Mouse (Mus musculus) heart, embryonic 13.5 days (tissue): ENCODE measurements around the gene Ccdc182. TPM values are rescaled to one million over a fixed set of nuclear protein-coding genes. Genes with fewer than 3 reads are reported as not detected.

ENCODE experiments used
- ATAC-seq: fragments of 200-750 bp; cut with Nextera tagmentation; 2 replicates; pipeline ENCODE4 v1.8.0; 2017; ENCODE audit warnings: moderate TSS enrichment; ENCODE audit not compliant: insufficient number of reproducible peaks, low FRiP score, low TSS enrichment; ENCODE audit errors: extremely low read depth
- H3K27ac ChIP-seq: fragments of 300-500 bp; sonication (generic); replicated peaks from 2 replicates; pipeline ENCODE4 v1.5.1; 2015; ENCODE audit warnings: moderate library complexity, mild to moderate bottlenecking, inconsistent platforms
- H3K27me3 ChIP-seq: fragments of 300-500 bp; sonication (generic); replicated peaks from 2 replicates; pipeline ENCODE4 v1.6.1; 2015; ENCODE audit warnings: mild to moderate bottlenecking, inconsistent platforms
- H3K36me3 ChIP-seq: fragments of 300-500 bp; sonication (generic); 2 replicates; pipeline ENCODE4 v1.6.1; 2015; ENCODE audit warnings: mild to moderate bottlenecking, inconsistent platforms
- H3K4me1 ChIP-seq: fragments of 300-500 bp; sonication (generic); 2 replicates; pipeline ENCODE4 v1.6.1; 2015; ENCODE audit warnings: inconsistent platforms
- H3K4me2 ChIP-seq: fragments of 300-500 bp; sonication (generic); 2 replicates; pipeline ENCODE4 v1.6.1; 2015; ENCODE audit warnings: inconsistent platforms, mild to moderate bottlenecking, moderate library complexity
- H3K4me3 ChIP-seq: fragments of 300-500 bp; sonication (generic); 2 replicates; pipeline ENCODE4 v1.5.1; 2015; ENCODE audit warnings: moderate library complexity, mild to moderate bottlenecking, inconsistent platforms
- H3K9ac ChIP-seq: fragments of 300-500 bp; sonication (generic); 2 replicates; pipeline ENCODE4 v1.6.1; 2015; ENCODE audit warnings: inconsistent platforms, mild to moderate bottlenecking, moderate library complexity
- H3K9me3 ChIP-seq: fragments of 300-500 bp; sonication (generic); 2 replicates; pipeline ENCODE4 v1.6.1; 2016; ENCODE audit warnings: inconsistent platforms
- WGBS: fragments of 180-500 bp; shearing (Covaris S2); methylation state at CpG from one replicate; pipeline ENCODE4 v1.1.7; 2015; ENCODE audit warnings: mixed read lengths; 5-methylcytosine and 5-hydroxymethylcytosine counted together
- polyA plus RNA-seq: library from polyadenylated mRNA; unstranded; fragments of >200 nt; fragmentation: Nextera tagmentation; extraction: Ambion mirVana; gene quantifications from 2 replicates; pipeline ENCODE4 v1.2.1, GENCODE M21; 2015

Ccdc182 gene
- polyA plus RNA-seq, 1 experiment from 2014 or later: not detected

DNA sequence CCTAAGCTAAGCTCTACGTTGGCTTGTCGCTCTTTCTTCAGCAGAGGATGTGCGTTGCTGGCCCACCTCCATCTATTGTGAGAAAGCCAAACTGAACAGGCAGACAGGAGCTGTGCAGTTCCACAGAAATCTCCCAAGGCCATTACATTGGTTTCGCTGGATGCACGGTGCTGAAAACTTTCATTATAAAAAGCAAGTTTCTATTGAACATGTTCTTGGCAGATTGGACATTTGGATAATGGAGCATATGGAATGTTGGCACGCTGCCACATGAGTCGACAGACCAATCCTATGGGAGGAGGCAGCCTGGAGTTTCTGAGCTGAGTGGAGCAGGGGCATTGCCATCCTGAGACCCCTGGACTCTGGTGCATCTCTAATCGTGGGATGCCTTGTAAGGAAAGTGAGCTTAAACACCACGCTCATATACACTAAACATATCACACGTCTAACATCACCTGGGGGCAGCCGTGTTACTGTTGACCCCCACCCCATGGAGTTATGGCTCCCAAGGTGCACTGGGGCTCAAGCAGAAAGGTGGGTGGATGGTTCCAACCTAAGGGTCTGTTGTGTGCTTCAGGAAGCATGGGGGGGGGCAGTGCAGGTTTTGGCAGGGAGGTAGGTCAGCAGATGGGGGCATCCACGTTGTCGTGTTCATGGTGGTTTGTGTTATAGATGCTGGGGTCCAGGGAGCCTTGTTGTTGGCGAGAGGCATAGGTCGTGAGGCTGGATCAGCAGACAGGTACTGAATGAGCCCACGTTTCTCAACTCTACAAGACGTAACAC is 35.1 kb downstream of the Ccdc182 start:
- ATAC-seq: no peak
- Histone ChIP-seq H3K4me2 (no peak overlapping the region), H3K9ac (no peak overlapping the region), H3K36me3 (no peaks in the 10 kb centered on the region), H3K27ac (no peak overlapping the region), H3K9me3 (no peaks in the 10 kb centered on the region), H3K4me3 (no peak overlapping the region), H3K4me1 (peaks cover 34% of the 10 kb centered on the region), H3K27me3 (no peaks in the 10 kb centered on the region)
- 77% methylated on average over 17 of the region's 17 CpGs for WGBS

DNA sequence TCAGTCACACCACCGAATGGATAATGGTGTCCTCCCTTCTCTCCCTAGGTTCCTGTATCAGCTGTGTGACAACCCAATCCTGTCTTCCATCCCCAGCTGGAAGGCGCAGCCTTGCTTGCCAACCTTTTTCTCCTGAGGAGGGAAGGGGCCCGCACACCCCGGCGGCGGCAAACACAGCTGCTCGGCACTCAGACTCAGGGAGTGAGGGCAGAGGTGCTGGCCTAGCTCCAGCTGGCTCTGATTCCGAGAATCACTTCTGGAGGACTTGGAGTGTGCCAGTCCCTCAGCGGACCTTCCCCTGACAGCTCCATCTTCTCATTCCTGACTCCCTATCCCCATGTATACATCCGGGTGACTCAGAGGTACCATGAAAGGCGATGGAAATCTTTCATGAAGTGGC is 36.9 kb downstream of the Ccdc182 start:
- ATAC-seq: no peak; the same call in 1 of the 2 replicates
- H3K36me3 ChIP-seq: 0 out of 2 replicates have a peak, but pooled peaks cover 4% of the 10 kb centered on the region
- H3K4me3 ChIP-seq: no peak overlapping the region
- H3K9me3 ChIP-seq: no peaks in the 10 kb centered on the region
- H3K4me2 ChIP-seq: peak overlapping the region; percentile 20
- H3K9ac ChIP-seq: peak overlapping the region; percentile 52; the same call in 1 of the 2 replicates
- H3K27me3 ChIP-seq: no peaks in the 10 kb centered on the region
- H3K4me1 ChIP-seq: peaks cover 51% of the 10 kb centered on the region
- 35% methylated on average over 11 of the region's 11 CpGs for WGBS
- H3K27ac ChIP-seq: peak overlapping the region; percentile 43

- Histone ChIP-seq H3K9me3 (no peaks in the 10 kb centered on the region), H3K4me1 (peaks cover 58% of the 10 kb centered on the region), H3K9ac (no peak overlapping the region), H3K4me2 (no peak overlapping the region), H3K36me3 (0 out of 2 replicates have a peak, but pooled peaks cover 5% of the 10 kb centered on the region), H3K27ac (no peak overlapping the region), H3K4me3 (no peak overlapping the region), H3K27me3 (no peaks in the 10 kb centered on the region)
- WGBS: 85% methylated on average over 8 of the region's 8 CpGs
- ATAC-seq: no peak
Measured at GRCm38 (mm10) chr11:88331722-88332121, 37.9 kb downstream of the Ccdc182 start.

GRCm38 (mm10) chr11:88332309-88332934 is 38.6 kb downstream of the Ccdc182 start:
- Histone ChIP-seq H3K4me3 (no peak overlapping the region), H3K4me2 (no peak overlapping the region), H3K27me3 (no peaks in the 10 kb centered on the region), H3K9me3 (no peaks in the 10 kb centered on the region), H3K9ac (no peak overlapping the region), H3K4me1 (peaks cover 52% of the 10 kb centered on the region), H3K36me3 (peaks cover 11% of the 10 kb centered on the region), H3K27ac (no peak overlapping the region)
- ATAC-seq: no peak
- WGBS: 73% methylated on average over 8 of the region's 8 CpGs

DNA sequence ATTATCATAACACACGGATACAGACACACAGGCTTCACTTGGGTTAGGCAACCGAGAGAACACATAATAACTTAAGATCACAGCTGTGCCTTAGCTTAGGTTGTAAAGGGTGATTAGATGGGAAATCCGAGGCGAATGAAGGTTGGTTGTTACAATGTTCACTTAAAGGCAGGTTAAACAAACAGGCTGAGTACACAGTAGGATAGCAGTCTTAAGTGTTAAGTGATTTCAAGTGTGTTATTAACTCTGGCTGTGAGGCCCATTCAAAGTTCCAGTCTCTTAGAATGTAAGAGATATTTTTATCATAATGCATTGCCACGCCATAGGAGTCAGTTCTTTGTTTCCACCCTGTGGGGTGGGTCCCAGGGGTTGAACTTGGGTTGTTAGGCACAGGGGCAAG is 41.0 kb downstream of the Ccdc182 start:
- WGBS: 53% methylated on average over 5 of the region's 5 CpGs
- no peak for ATAC-seq
- Histone ChIP-seq H3K9ac (no peak overlapping the region), H3K36me3 (peaks cover 28% of the 10 kb centered on the region), H3K4me1 (peaks cover 43% of the 10 kb centered on the region), H3K4me3 (no peak overlapping the region), H3K9me3 (no peaks in the 10 kb centered on the region), H3K27me3 (no peaks in the 10 kb centered on the region), H3K27ac (no peak overlapping the region), H3K4me2 (no peak overlapping the region)

DNA sequence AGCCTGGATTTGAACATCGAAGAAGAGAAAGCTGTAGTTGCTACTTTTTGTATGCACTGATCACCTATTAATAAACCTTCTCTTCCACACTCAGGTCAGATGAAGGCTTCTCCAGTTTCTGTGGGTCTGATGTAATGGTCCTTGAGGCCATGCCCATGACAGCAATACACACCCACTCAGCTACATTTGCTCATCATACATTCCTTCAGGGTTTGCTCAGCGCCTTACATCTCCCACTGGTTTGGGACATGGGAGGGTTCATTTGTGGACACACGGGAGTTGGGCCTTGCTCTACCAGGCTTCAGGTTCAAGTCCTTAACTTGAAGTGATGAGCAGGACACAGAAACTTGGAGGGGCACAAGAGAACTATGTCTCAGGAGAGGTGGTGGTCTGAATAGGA is 44.1 kb downstream of the Ccdc182 start:
- H3K36me3 ChIP-seq: peaks cover 36% of the 10 kb centered on the region
- H3K9me3 ChIP-seq: no peaks in the 10 kb centered on the region
- H3K27me3 ChIP-seq: no peaks in the 10 kb centered on the region
- no peak overlapping the region for H3K9ac ChIP-seq
- no peak overlapping the region for H3K4me2 ChIP-seq
- H3K4me1 ChIP-seq: peaks cover 24% of the 10 kb centered on the region
- WGBS: 93% methylated on average over 3 of the region's 3 CpGs
- ATAC-seq: no peak
- no peak overlapping the region for H3K27ac ChIP-seq
- H3K4me3 ChIP-seq: no peak overlapping the region

Other genes with a start within 250 kb of the Ccdc182 start
- 170 and 175 TPM in 2 replicates for gene Srsf1, start 246.7 kb upstream of the Ccdc182 start, polyA plus RNA-seq
- 21.9 and 22.1 TPM in 2 replicates for gene Vezf1, start 225.8 kb upstream of the Ccdc182 start, polyA plus RNA-seq
- 16.8 and 18.1 TPM in 2 replicates for gene Cuedc1, start 196.0 kb upstream of the Ccdc182 start, polyA plus RNA-seq
- 76.0 and 82.1 TPM in 2 replicates for gene Mrps23, start 89.7 kb upstream of the Ccdc182 start, polyA plus RNA-seq